In genomic region chr2:76128105-76129057, GRCm38 (mm10) we compare ENCODE assay signal across 8 mouse cellular contexts.
DNase-seq lines count a peak whose midpoint lies in the region; ATAC-seq and TF ChIP-seq lines count a peak whose summit lies in the region.

No protein-coding gene starts in this region.

- no peak for DNase-seq in frontal cortex, postnatal 36 days (ENCODE audit: low spot score in 2 of 2)
- DNase-seq in yolk sac, embryonic 10.5 days (ENCODE audit: low spot score), result no peak
- no peak for DNase-seq in urinary bladder, adult 2 months (ENCODE audit: low spot score)

- TF ChIP-seq POLR2A in cortical plate, adult 2 months (IDR thresholded peaks at IDR 0.05; ENCODE audit: extremely low read depth, insufficient read depth, low read length), result no peak

- 60% methylated on average over 9 of the region's 9 CpGs for WGBS in midbrain, embryonic 15.5 days
- WGBS in midbrain, embryonic 13.5 days, result 63% methylated on average over 9 of the region's 9 CpGs
- 38% methylated on average over 9 of the region's 9 CpGs for WGBS in liver, embryonic 15.5 days (ENCODE audit: insufficient replicate concordance)

- H3K27ac ChIP-seq in midbrain, embryonic 15.5 days, result no peak overlapping the region
- H3K27ac ChIP-seq in midbrain, embryonic 13.5 days, result no peak overlapping the region
- no peak overlapping the region for H3K27ac ChIP-seq in cortical plate, adult 2 months (ENCODE audit: insufficient read depth, low read length)
- H3K27ac ChIP-seq in liver, embryonic 15.5 days (replicated peaks), result no peak overlapping the region

- no peak overlapping the region for H3K4me3 ChIP-seq in midbrain, embryonic 15.5 days
- no peak overlapping the region for H3K4me3 ChIP-seq in midbrain, embryonic 13.5 days (replicated peaks)
- H3K4me3 ChIP-seq in cortical plate, adult 2 months (ENCODE audit: insufficient read depth, low read length), result no peak overlapping the region
- H3K4me3 ChIP-seq in liver, embryonic 15.5 days (replicated peaks), result no peak overlapping the region

- peak; percentile 46 for TF ChIP-seq CTCF in cortical plate, adult 2 months (IDR thresholded peaks at IDR 0.05; ENCODE audit: extremely low read depth, insufficient read depth, low read length)

- 0 out of 2 replicates have a peak, but pooled peaks cover 6% of the 10 kb centered on the region for H3K4me1 ChIP-seq in midbrain, embryonic 15.5 days
- H3K4me1 ChIP-seq in midbrain, embryonic 13.5 days (replicated peaks), result no peaks in the 10 kb centered on the region
- H3K4me1 ChIP-seq in cortical plate, adult 2 months (ENCODE audit: control insufficient read depth, insufficient read depth, low read length), result peaks cover 7% of the 10 kb centered on the region
- H3K4me1 ChIP-seq in liver, embryonic 15.5 days (replicated peaks), result no peaks in the 10 kb centered on the region

- no peak overlapping the region for H3K4me2 ChIP-seq in midbrain, embryonic 15.5 days
- H3K4me2 ChIP-seq in midbrain, embryonic 13.5 days (replicated peaks), result no peak overlapping the region
- H3K4me2 ChIP-seq in liver, embryonic 15.5 days, result peak overlapping the region; percentile 25; the same call in 1 of the 2 replicates

- peak; percentile 64 for ATAC-seq in frontal cortex, adult (ENCODE audit: low TSS enrichment)
- ATAC-seq in midbrain, embryonic 15.5 days (replicated peaks), result peak; percentile 66; the same call in 1 of the 2 replicates
- no peak for ATAC-seq in midbrain, embryonic 13.5 days
- no peak for ATAC-seq in liver, embryonic 15.5 days (ENCODE audit: insufficient read depth)

- H3K36me3 ChIP-seq in midbrain, embryonic 15.5 days (replicated peaks), result no peaks in the 10 kb centered on the region
- H3K36me3 ChIP-seq in midbrain, embryonic 13.5 days, result no peaks in the 10 kb centered on the region
- H3K36me3 ChIP-seq in liver, embryonic 15.5 days (replicated peaks), result no peaks in the 10 kb centered on the region

- no peak overlapping the region for H3K9ac ChIP-seq in midbrain, embryonic 15.5 days
- no peak overlapping the region for H3K9ac ChIP-seq in midbrain, embryonic 13.5 days (replicated peaks)
- H3K9ac ChIP-seq in liver, embryonic 15.5 days, result no peak overlapping the region

- H3K9me3 ChIP-seq in midbrain, embryonic 15.5 days, result no peaks in the 10 kb centered on the region
- no peaks in the 10 kb centered on the region for H3K9me3 ChIP-seq in midbrain, embryonic 13.5 days
- H3K9me3 ChIP-seq in liver, embryonic 15.5 days (replicated peaks), result no peaks in the 10 kb centered on the region

- no peaks in the 10 kb centered on the region for H3K27me3 ChIP-seq in midbrain, embryonic 15.5 days (replicated peaks)
- no peaks in the 10 kb centered on the region for H3K27me3 ChIP-seq in midbrain, embryonic 13.5 days
- H3K27me3 ChIP-seq in liver, embryonic 15.5 days, result no peaks in the 10 kb centered on the region

Comparison
In these comparisons a context has a peak if more than half of its experiments do, and no peak if none do; other contexts are left out.
1. ATAC-seq: peak in frontal cortex, adult (single experiment) and midbrain, embryonic 15.5 days (single experiment); none in midbrain, embryonic 13.5 days (single experiment) and liver, embryonic 15.5 days (single experiment).